Mouse (Mus musculus) ES-E14 (cell line): ENCODE data around the gene Fh1. TPM values are rescaled to one million over a fixed set of nuclear protein-coding genes. Genes with fewer than 3 reads are reported as not detected.

Experiments
- DNase-seq: peaks from one replicate; pipeline ENCODE4 v3.0.0-alpha.2; 2013; ENCODE audit warnings: low read depth, low spot score
- H3K27ac ChIP-seq: 2 replicates; pipeline ENCODE4 v1.5.1; 2012; ENCODE audit warnings: low read depth, mild to moderate bottlenecking, low read length, moderate library complexity, mixed read lengths; ENCODE audit not compliant: poor library complexity, insufficient read depth, severe bottlenecking
- H3K36me3 ChIP-seq: 2 replicates; pipeline ENCODE4 v1.6.1; 2012; ENCODE audit warnings: mild to moderate bottlenecking, low read length, moderate library complexity, mixed read lengths; ENCODE audit not compliant: control insufficient read depth, poor library complexity, insufficient read depth, severe bottlenecking
- H3K4me1 ChIP-seq, 2 experiments: fragments of 150-350 bp in 1 of 2; sonication (generic) in 1 of 2; 2 replicates each; pipeline ENCODE4 v1.6.1; 2012; ENCODE audit warnings: low read length in 2 of 2, mild to moderate bottlenecking in 1 of 2, mixed read lengths in 1 of 2; ENCODE audit not compliant: control insufficient read depth in 2 of 2, insufficient read depth in 2 of 2, poor library complexity in 1 of 2
- H3K4me3 ChIP-seq, 2 experiments: fragments of 150-350 bp in 1 of 2; sonication (generic) in 1 of 2; 2 replicates each; pipeline ENCODE4 v1.5.1; 2012; ENCODE audit warnings: low read length in 2 of 2, low read depth in 1 of 2, mild to moderate bottlenecking in 1 of 2, mixed read lengths in 1 of 2; ENCODE audit not compliant: insufficient read depth in 1 of 2, poor library complexity in 1 of 2, severe bottlenecking in 1 of 2
- H3K9ac ChIP-seq: 2 replicates; pipeline ENCODE4 v1.6.1; 2012; ENCODE audit warnings: low read depth, mild to moderate bottlenecking, low read length, mixed read lengths; ENCODE audit not compliant: poor library complexity, insufficient read depth, severe bottlenecking
- H3K9me3 ChIP-seq: fragments of 150-350 bp; sonication (generic); 2 replicates; pipeline ENCODE4 v1.6.1; 2012; ENCODE audit warnings: low read depth, mild to moderate bottlenecking, low read length; ENCODE audit not compliant: control insufficient read depth, insufficient read depth
- CHD2 ChIP-seq: IDR thresholded peaks from 2 replicates; pipeline ENCODE4 v1.6.1; 2014; ENCODE audit warnings: mild to moderate bottlenecking, low read depth, low read length, inconsistent platforms
- HCFC1 ChIP-seq: IDR thresholded peaks from 2 replicates; pipeline ENCODE4 v1.6.1; 2012; ENCODE audit warnings: low read length, inconsistent platforms, borderline replicate concordance; ENCODE audit not compliant: insufficient read depth
- MAFK ChIP-seq: IDR thresholded peaks from 2 replicates; pipeline ENCODE4 v1.6.1; 2014; ENCODE audit warnings: mild to moderate bottlenecking, low read depth, low read length, inconsistent platforms; ENCODE audit not compliant: insufficient read depth
- ZC3H11A ChIP-seq: IDR thresholded peaks from 2 replicates; pipeline ENCODE4 v1.6.1; 2012; ENCODE audit warnings: low read depth, mild to moderate bottlenecking, inconsistent platforms, low read length, borderline replicate concordance
- ZNF384 ChIP-seq: IDR thresholded peaks from 2 replicates; pipeline ENCODE4 v1.6.1; 2012; ENCODE audit warnings: low read depth, low read length, inconsistent platforms
- in situ Hi-C, 2 experiments: fragments of 600-800 bp; cut with MboI; formaldehyde crosslinking; loops; one replicate each; pipeline ENCODE4 v1.15.1; 2025; ENCODE audit warnings: low sequenced_read_pairs in 2 of 2, inconsistent platforms in 1 of 2; ENCODE audit not compliant: unreplicated experiment in 2 of 2
- total RNA-seq: library from RNA; depleted of rRNA; stranded (reverse); fragments of 300-350 nt; gene quantifications from 2 replicates; pipeline ENCODE4 v1.2.3, GENCODE M21; 2012; rRNA removed

Gene Fh1
- 110 TPM in 2 replicates for total RNA-seq

GRCm38 (mm10) chr1:175625257-175625879 lies at the start of gene Fh1:
TSS of gene Fh1 (minus strand) at chr1:175625635.
- in situ Hi-C loops: loop anchor here in 1 of 2 experiments (10.0 kb wide), 1 partner anchor 269 kb away; no protein-coding TSS in a partner anchor
- H3K4me3 ChIP-seq: peak within 1 kb of the TSS; percentile 89 to 96
- H3K9ac ChIP-seq: peak within 1 kb of the TSS; percentile 88

GRCm38 (mm10) chr1:175675116-175675515 lies 49.7 kb upstream of the Fh1 start:
- H3K4me3 ChIP-seq: no peak overlapping the region
- H3K9ac ChIP-seq: no peak overlapping the region
- H3K9me3 ChIP-seq: no peaks in the 10 kb centered on the region
- in situ Hi-C loops: no loop called here
- TF ChIP-seq HCFC1 (no peak), CHD2 (no peak), MAFK (no peak), ZNF384 (no peak), ZC3H11A (no peak)
- DNase-seq: no peak
- H3K4me1 ChIP-seq: peaks cover 0 to under 1% of the 10 kb centered on the region in 2 experiments; a peak in 1 of 4 replicates
- no peak overlapping the region for H3K27ac ChIP-seq
- no peaks in the 10 kb centered on the region for H3K36me3 ChIP-seq

More at GRCm38 (mm10) chr1:175625257-175625879, at the start of gene Fh1:
- peak; percentile 71; the same call in 1 of the 2 replicates for TF ChIP-seq CHD2
- TF ChIP-seq MAFK: no peak
- Histone ChIP-seq H3K9me3 (no peaks in the 10 kb centered on the region), H3K4me1 (peaks cover 0 to 4% of the 10 kb centered on the region in 2 experiments; a peak in 1 of 4 replicates), H3K36me3 (no peaks in the 10 kb centered on the region; the same call in 1 of the 2 replicates), H3K27ac (no peak within 1 kb of the TSS)
- DNase-seq: peak; percentile 87

- in situ Hi-C loops: no loop called here
- H3K36me3 ChIP-seq: no peaks in the 10 kb centered on the region
- H3K4me1 ChIP-seq: peaks cover 0 to 2% of the 10 kb centered on the region in 2 experiments; a peak in 1 of 4 replicates
- DNase-seq: no peak
- H3K4me3 ChIP-seq: no peak overlapping the region
- H3K9me3 ChIP-seq: no peaks in the 10 kb centered on the region
- H3K9ac ChIP-seq: no peak overlapping the region
- TF ChIP-seq MAFK (no peak), ZC3H11A (no peak), HCFC1 (no peak), ZNF384 (no peak)
- H3K27ac ChIP-seq: no peak overlapping the region
Measured at GRCm38 (mm10) chr1:175673563-175674325, 48.3 kb upstream of the Fh1 start.

GRCm38 (mm10) chr1:175671626-175672025 lies 46.2 kb upstream of the Fh1 start:
- DNase-seq: no peak
- Histone ChIP-seq H3K9me3 (no peaks in the 10 kb centered on the region), H3K27ac (no peak overlapping the region), H3K4me1 (peaks cover 0 to 2% of the 10 kb centered on the region in 2 experiments; a peak in 1 of 4 replicates), H3K9ac (no peak overlapping the region), H3K4me3 (no peak overlapping the region), H3K36me3 (no peaks in the 10 kb centered on the region)
- in situ Hi-C loops: no loop called here
- TF ChIP-seq MAFK (no peak), CHD2 (no peak), ZC3H11A (no peak), ZNF384 (no peak), HCFC1 (no peak)
